Mouse (Mus musculus): ENCODE data around the gene Dpf3. TPM values are rescaled to one million over a fixed set of nuclear protein-coding genes. Genes with fewer than 3 reads are reported as not detected.

The Dpf3 gene
- polyA plus RNA-seq, 1 experiment from 2014 or later = 1.4 TPM

DNA sequence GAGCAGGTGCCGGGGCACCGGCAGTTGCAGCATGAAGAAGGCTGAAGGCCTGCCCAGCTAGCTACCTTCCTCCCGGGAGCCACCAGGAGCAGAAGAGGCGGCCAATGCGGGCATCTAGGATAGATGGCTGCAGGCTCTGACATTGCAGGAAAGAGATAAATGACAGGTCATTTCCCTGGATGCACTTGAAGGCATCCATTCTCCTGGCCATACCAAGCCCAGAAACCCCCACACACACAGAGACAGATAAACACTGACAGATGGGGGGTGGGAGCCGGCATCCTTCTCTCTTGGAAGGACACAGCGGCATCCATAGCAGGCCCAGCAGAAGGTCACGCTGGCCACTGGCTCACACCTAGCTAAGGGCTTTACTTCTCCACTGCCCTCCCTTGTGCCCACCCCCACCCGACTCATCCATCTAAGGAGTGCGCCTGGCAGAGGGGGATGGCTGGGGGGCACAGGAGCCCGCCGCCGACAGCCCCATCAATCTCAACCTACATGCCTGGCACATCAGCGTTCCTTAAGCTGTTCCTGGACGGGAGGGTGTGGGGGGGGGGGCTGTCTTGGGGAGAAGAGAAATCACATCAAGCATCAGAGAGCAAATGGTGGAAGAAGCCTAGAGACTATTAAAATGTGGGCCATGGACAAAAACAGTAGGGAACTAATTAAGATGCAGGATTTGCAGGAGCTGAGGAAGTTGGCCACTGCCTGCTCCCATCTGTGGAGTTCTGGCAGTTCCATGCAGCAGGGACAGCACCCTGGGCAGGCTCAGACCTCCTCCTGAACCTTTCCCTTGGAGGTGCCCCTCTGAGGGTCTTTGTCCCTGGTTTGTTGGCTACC is 145.3 kb downstream of the Dpf3 start:
- DNase-seq (ENCODE audit: low spot score) (no peak), ATAC-seq (no peak)
- Histone ChIP-seq H3K4me3 (ENCODE audit: low read depth, low read length) (no peak overlapping the region), H3K9ac (replicated peaks; ENCODE audit: low read depth) (no peak overlapping the region), H3K4me2 (replicated peaks; ENCODE audit: low read depth, low read length) (no peak overlapping the region), H3K27me3 (replicated peaks; ENCODE audit: insufficient read depth, low read length) (no peaks in the 10 kb centered on the region), H3K4me1 (ENCODE audit: insufficient read depth, low read depth, low read length) (no peaks in the 10 kb centered on the region), H3K9me3 (ENCODE audit: low read length) (no peaks in the 10 kb centered on the region), H3K27ac (ENCODE audit: low read length) (no peak overlapping the region), H3K36me3 (ENCODE audit: insufficient read depth, low read length) (no peaks in the 10 kb centered on the region)
- TF ChIP-seq EP300 (IDR thresholded peaks at IDR 0.05) (no peak), CTCF (IDR thresholded peaks at IDR 0.05) (no peak)
- WGBS = 50% methylated on average over 15 of the region's 15 CpGs

DNA sequence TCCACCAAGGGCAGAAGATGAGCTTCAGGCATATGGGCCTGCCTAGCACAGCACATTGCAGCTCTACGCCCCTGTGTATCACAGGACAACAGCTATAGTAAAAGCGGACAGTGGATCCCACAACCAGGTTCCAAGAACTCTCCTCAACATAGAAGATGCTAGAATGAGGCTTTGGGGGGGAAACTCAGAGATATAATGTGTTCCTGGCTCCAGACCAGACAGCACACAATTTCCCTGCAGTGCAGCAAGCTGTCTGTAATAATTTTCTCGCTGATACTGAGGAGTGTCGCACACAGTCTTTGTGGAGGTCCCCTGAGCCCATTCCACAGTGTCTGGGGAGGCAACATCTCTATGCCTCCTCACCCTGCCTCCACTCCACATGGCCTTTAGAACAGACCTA is 146.6 kb downstream of the Dpf3 start:
- Histone ChIP-seq H3K4me1 (ENCODE audit: insufficient read depth, low read depth, low read length) (no peaks in the 10 kb centered on the region), H3K4me3 (ENCODE audit: low read depth, low read length) (no peak overlapping the region), H3K9me3 (ENCODE audit: low read length) (no peaks in the 10 kb centered on the region), H3K36me3 (ENCODE audit: insufficient read depth, low read length) (no peaks in the 10 kb centered on the region), H3K27ac (ENCODE audit: low read length) (no peak overlapping the region), H3K9ac (replicated peaks; ENCODE audit: low read depth) (no peak overlapping the region), H3K27me3 (replicated peaks; ENCODE audit: insufficient read depth, low read length) (no peaks in the 10 kb centered on the region), H3K4me2 (replicated peaks; ENCODE audit: low read depth, low read length) (no peak overlapping the region)
- no peak for ATAC-seq
- DNase-seq (ENCODE audit: low spot score) = no peak
- no peak for TF ChIP-seq CTCF (IDR thresholded peaks at IDR 0.05)
- TF ChIP-seq EP300 (IDR thresholded peaks at IDR 0.05) = no peak
- 89% methylated on average over 4 of the region's 4 CpGs for WGBS

DNA sequence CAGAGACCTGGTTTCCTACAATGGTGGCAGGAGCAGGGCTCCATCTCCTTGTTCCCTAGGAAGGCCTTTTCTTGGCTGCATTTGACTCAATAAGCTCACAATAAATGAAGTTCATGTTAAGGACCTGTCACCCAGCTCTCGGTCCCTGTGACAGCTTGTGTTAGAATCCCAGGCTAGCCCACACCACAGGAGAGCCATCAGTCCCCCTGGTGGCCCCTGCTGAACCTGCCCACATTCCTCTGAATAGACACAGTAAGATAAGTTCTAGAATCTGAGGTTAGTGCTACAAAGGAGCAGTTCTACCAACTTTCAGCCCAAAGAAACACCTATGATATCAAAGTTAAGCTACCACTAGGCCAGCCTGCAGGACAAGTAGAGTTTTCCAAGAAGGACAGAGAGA is 149.2 kb downstream of the Dpf3 start:
- Histone ChIP-seq H3K27me3 (replicated peaks; ENCODE audit: insufficient read depth, low read length) (no peaks in the 10 kb centered on the region), H3K27ac (ENCODE audit: low read length) (no peak overlapping the region), H3K4me3 (ENCODE audit: low read depth, low read length) (no peak overlapping the region), H3K36me3 (ENCODE audit: insufficient read depth, low read length) (no peaks in the 10 kb centered on the region), H3K4me1 (ENCODE audit: insufficient read depth, low read depth, low read length) (no peaks in the 10 kb centered on the region), H3K9me3 (ENCODE audit: low read length) (no peaks in the 10 kb centered on the region), H3K9ac (replicated peaks; ENCODE audit: low read depth) (no peak overlapping the region), H3K4me2 (replicated peaks; ENCODE audit: low read depth, low read length) (no peak overlapping the region)
- TF ChIP-seq CTCF (IDR thresholded peaks at IDR 0.05) (no peak), EP300 (IDR thresholded peaks at IDR 0.05) (no peak)
- ATAC-seq = no peak
- DNase-seq (ENCODE audit: low spot score) = no peak
- WGBS = 70% methylated on average over 1 of the region's 1 CpGs

DNA sequence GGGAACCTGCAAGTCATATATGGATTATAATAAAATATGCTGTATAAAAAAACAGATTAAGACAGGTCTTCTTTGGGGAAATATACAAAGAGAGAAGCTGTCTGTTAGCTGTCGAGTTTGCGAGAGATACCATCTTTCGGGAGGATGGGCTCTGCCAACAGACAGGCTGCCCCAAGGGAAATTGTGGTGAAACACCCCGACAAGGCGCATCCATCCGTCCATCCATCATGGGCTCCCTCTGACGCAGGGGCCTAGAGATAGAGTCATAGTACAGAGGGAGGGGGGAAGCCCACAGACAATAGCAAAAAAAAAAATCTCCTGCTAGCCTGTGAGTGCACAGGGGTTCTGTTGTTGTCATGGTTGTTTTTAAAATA is 149.8 kb downstream of the Dpf3 start:
- H3K9ac ChIP-seq (replicated peaks; ENCODE audit: low read depth) = no peak overlapping the region
- no peaks in the 10 kb centered on the region for H3K9me3 ChIP-seq (ENCODE audit: low read length)
- no peak for TF ChIP-seq CTCF (IDR thresholded peaks at IDR 0.05)
- TF ChIP-seq EP300 (IDR thresholded peaks at IDR 0.05) = no peak
- no peak overlapping the region for H3K27ac ChIP-seq (ENCODE audit: low read length)
- no peaks in the 10 kb centered on the region for H3K27me3 ChIP-seq (replicated peaks; ENCODE audit: insufficient read depth, low read length)
- no peak overlapping the region for H3K4me2 ChIP-seq (replicated peaks; ENCODE audit: low read depth, low read length)
- no peaks in the 10 kb centered on the region for H3K36me3 ChIP-seq (ENCODE audit: insufficient read depth, low read length)
- ATAC-seq (no peak), DNase-seq (ENCODE audit: low spot score) (no peak)
- WGBS = 27% methylated on average over 7 of the region's 7 CpGs
- H3K4me3 ChIP-seq (ENCODE audit: low read depth, low read length) = no peak overlapping the region
- H3K4me1 ChIP-seq (ENCODE audit: insufficient read depth, low read depth, low read length) = no peaks in the 10 kb centered on the region

DNA sequence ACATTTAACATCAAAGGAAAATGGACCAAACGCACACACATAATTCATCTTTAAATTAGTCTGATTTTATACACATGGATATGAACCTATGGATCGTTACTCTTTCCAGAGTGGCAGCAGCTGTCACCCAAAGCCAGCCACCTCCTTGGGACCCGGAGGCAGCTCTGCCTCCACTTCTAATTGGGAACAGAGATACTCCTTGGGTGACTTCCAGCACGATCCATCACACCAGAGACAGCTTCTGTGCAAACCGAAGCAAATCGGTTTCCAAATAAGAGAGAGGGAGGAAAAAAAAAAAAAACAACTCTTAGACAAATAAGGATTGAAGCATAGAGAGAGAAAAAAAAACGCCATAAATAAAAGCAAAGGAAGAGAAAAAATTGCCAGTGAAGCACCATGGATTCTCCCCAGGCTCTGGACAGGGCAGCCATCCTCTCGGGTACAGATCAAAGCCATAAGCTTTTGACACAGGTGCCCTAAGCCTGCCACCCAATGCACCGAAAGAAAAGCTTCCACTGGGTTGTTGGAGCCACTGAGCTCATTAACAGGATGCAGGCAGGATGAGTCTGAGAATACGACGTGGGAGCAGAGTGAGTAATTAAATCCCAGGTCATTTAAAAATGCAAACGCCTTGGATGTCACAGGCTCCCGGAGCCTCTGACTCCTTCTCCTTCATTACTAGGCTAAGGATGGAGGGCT is 150.3 kb downstream of the Dpf3 start:
- Histone ChIP-seq H3K4me3 (ENCODE audit: low read depth, low read length) (no peak overlapping the region), H3K27ac (ENCODE audit: low read length) (no peak overlapping the region), H3K27me3 (replicated peaks; ENCODE audit: insufficient read depth, low read length) (no peaks in the 10 kb centered on the region), H3K4me2 (replicated peaks; ENCODE audit: low read depth, low read length) (no peak overlapping the region), H3K9ac (replicated peaks; ENCODE audit: low read depth) (no peak overlapping the region), H3K9me3 (ENCODE audit: low read length) (no peaks in the 10 kb centered on the region), H3K4me1 (ENCODE audit: insufficient read depth, low read depth, low read length) (no peaks in the 10 kb centered on the region), H3K36me3 (ENCODE audit: insufficient read depth, low read length) (no peaks in the 10 kb centered on the region)
- TF ChIP-seq CTCF (IDR thresholded peaks at IDR 0.05) (no peak), EP300 (IDR thresholded peaks at IDR 0.05) (no peak)
- 19% methylated on average over 13 of the region's 13 CpGs for WGBS
- no peak for DNase-seq (ENCODE audit: low spot score)
- ATAC-seq = no peak

DNA sequence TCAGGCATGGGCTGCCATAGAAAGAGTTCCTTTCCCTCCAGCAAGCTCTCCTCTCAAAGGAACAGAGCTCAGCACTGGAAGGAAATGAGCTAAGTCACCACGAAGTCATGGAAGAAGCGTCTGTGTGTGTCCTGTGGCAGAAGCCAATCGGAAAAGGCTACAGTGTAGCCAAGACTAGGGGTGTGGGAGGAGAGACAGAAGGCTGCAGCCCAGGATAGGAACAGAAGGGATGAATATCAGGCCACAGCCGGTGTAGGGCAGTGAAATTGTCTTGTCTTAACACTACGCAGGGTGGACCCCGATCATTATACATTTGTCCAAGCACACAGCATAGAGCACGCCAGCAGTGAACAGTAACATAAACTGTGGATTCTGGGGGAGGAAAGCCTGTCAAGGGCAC is 157.5 kb downstream of the Dpf3 start:
- ATAC-seq (0 out of 2 replicates have a peak, but pooled peaks have one; percentile 19), DNase-seq (ENCODE audit: low spot score) (no peak)
- Histone ChIP-seq H3K4me3 (ENCODE audit: low read depth, low read length) (no peak overlapping the region), H3K9me3 (ENCODE audit: low read length) (no peaks in the 10 kb centered on the region), H3K4me1 (ENCODE audit: insufficient read depth, low read depth, low read length) (no peaks in the 10 kb centered on the region), H3K9ac (replicated peaks; ENCODE audit: low read depth) (no peak overlapping the region), H3K36me3 (ENCODE audit: insufficient read depth, low read length) (no peaks in the 10 kb centered on the region), H3K27me3 (replicated peaks; ENCODE audit: insufficient read depth, low read length) (no peaks in the 10 kb centered on the region), H3K27ac (ENCODE audit: low read length) (no peak overlapping the region), H3K4me2 (replicated peaks; ENCODE audit: low read depth, low read length) (no peak overlapping the region)
- WGBS = 49% methylated on average over 7 of the region's 7 CpGs
- no peak for TF ChIP-seq CTCF (IDR thresholded peaks at IDR 0.05)
- no peak for TF ChIP-seq EP300 (IDR thresholded peaks at IDR 0.05)
